Mouse (Mus musculus): ENCODE results near the gene Arf6. TPM values are rescaled to one million over a fixed set of nuclear protein-coding genes. Genes with fewer than 3 reads are reported as not detected.

Arf6 gene
- polyA plus RNA-seq, 1 experiment from 2014 or later = 73.7 TPM

- H3K4me1 ChIP-seq = peaks cover 12% of the 10 kb centered on the region; the same call in 1 of the 2 replicates
- no peak for ATAC-seq (ENCODE audit: insufficient number of reproducible peaks, low FRiP score, low TSS enrichment, low read depth)
- no peaks in the 10 kb centered on the region for H3K27me3 ChIP-seq
- H3K36me3 ChIP-seq = no peaks in the 10 kb centered on the region
- no peaks in the 10 kb centered on the region; the same call in 1 of the 2 replicates for H3K9me3 ChIP-seq
- H3K27ac ChIP-seq = no peak overlapping the region
- no peak overlapping the region for H3K4me3 ChIP-seq
- H3K9ac ChIP-seq = no peak overlapping the region
- WGBS = 69% methylated on average over 14 of the region's 14 CpGs
- no peak overlapping the region for H3K4me2 ChIP-seq
These were observed 47.2 kb downstream of the Arf6 start for GRCm38 (mm10) chr12:69419017-69419605.

DNA sequence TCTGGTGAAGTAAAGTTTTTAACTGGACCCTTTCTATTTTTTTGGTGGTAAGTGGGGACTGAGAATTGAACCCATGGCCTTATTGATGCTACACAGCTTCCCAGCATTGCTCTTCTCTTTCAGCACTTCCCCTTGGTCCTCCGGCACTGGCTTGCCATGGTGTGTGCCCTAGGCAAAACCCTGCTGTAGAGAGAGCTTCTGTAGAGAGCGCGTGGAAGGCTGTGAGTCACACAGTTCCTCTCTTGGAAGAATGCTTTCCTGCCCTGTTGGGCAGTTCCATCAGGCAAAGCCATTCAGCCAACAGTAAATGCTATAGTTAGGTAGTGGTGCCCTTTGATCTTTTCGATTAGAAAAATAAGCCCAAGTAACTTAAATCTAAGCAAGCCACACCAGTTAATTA, 47.7 kb downstream of the Arf6 start:
- H3K36me3 ChIP-seq = no peaks in the 10 kb centered on the region
- H3K9me3 ChIP-seq = no peaks in the 10 kb centered on the region; the same call in 1 of the 2 replicates
- no peak overlapping the region for H3K4me3 ChIP-seq
- H3K9ac ChIP-seq = no peak overlapping the region
- no peak for ATAC-seq (ENCODE audit: insufficient number of reproducible peaks, low FRiP score, low TSS enrichment, low read depth)
- 61% methylated on average over 4 of the region's 4 CpGs for WGBS
- no peak overlapping the region for H3K4me2 ChIP-seq
- peaks cover 14% of the 10 kb centered on the region; the same call in 1 of the 2 replicates for H3K4me1 ChIP-seq
- H3K27me3 ChIP-seq = no peaks in the 10 kb centered on the region
- no peak overlapping the region for H3K27ac ChIP-seq

GRCm38 (mm10) chr12:69420716-69421115, 48.8 kb downstream of the Arf6 start:
- H3K36me3 ChIP-seq = no peaks in the 10 kb centered on the region
- H3K27ac ChIP-seq = no peak overlapping the region
- no peaks in the 10 kb centered on the region; the same call in 1 of the 2 replicates for H3K9me3 ChIP-seq
- ATAC-seq (ENCODE audit: insufficient number of reproducible peaks, low FRiP score, low TSS enrichment, low read depth) = no peak
- H3K27me3 ChIP-seq = no peaks in the 10 kb centered on the region
- no peak overlapping the region for H3K4me2 ChIP-seq
- H3K4me1 ChIP-seq = peaks cover 18% of the 10 kb centered on the region; the same call in 1 of the 2 replicates
- H3K9ac ChIP-seq = no peak overlapping the region
- WGBS = 49% methylated on average over 3 of the region's 3 CpGs
- H3K4me3 ChIP-seq = no peak overlapping the region

DNA sequence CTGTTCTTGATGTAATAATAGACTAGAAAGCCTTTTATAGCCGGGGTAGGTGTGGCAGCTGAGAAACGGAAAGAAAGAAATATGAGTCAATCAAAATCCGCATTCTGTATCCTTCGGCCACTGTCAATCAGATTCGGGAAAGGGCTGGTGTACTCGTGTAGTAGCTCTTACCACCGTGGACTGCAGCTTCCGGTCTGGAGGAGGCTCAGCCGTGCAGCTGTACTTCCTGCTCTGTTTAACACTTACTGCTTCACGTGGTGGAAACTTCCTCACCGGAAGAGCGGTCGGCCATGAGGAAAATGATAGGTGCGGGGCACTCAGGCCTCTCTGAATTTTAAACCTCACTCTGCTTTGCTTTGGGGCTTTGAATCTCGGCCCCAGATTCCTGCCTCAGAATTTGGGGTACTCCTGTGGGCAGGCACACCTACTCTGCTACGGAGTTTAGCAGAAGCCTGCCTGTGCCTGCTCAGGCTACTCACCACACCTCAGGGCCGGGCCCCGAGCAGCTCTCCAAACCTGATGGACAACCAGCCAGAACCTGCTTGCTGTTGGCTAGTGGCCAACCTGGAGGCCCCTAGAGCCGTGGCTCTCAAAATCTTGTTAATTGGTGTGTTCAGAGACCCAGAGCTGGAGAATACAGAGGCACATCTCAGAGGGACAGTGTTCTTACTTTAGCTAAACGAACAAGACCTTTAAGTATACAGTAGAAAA, 51.0 kb downstream of the Arf6 start:
- Histone ChIP-seq H3K4me2 (no peak overlapping the region), H3K4me3 (no peak overlapping the region), H3K9ac (no peak overlapping the region), H3K27me3 (no peaks in the 10 kb centered on the region), H3K36me3 (no peaks in the 10 kb centered on the region), H3K27ac (peak overlapping the region; percentile 80), H3K4me1 (peaks cover 13% of the 10 kb centered on the region; the same call in 1 of the 2 replicates), H3K9me3 (no peaks in the 10 kb centered on the region; the same call in 1 of the 2 replicates)
- peak; percentile 74; the same call in 1 of the 2 replicates for ATAC-seq (ENCODE audit: insufficient number of reproducible peaks, low FRiP score, low TSS enrichment, low read depth)
- 58% methylated on average over 20 of the region's 20 CpGs for WGBS

Small RNA genes lying within 50 kb of the gene (microRNA-seq; reads per million reads assigned to microRNA genes)
- gene Gm47299 (not detected), gene Gm47305 (not detected)

Other genes with a start within 250 kb of the Arf6 start
- 1,239 and 1,758 TPM in 2 replicates for gene Rps29, start 213.0 kb upstream of the Arf6 start, polyA plus RNA-seq (2015; fragmentation: Nextera tagmentation; extraction: Ambion mirVana)
- 19.5 and 21.3 TPM in 2 replicates for gene Lrr1, start 203.3 kb upstream of the Arf6 start, polyA plus RNA-seq (2015; fragmentation: Nextera tagmentation; extraction: Ambion mirVana)
- gene Rpl36al, start 188.1 kb upstream of the Arf6 start, polyA plus RNA-seq (2015; fragmentation: Nextera tagmentation; extraction: Ambion mirVana) = 551 and 592 TPM in 2 replicates
- gene Mgat2, start 188.0 kb upstream of the Arf6 start, polyA plus RNA-seq (2015; fragmentation: Nextera tagmentation; extraction: Ambion mirVana) = 63.4 and 65.2 TPM in 2 replicates
- 28.2 and 30.7 TPM in 2 replicates for gene Gm49383, start 175.0 kb upstream of the Arf6 start, polyA plus RNA-seq (2015; fragmentation: Nextera tagmentation; extraction: Ambion mirVana)
- 8.2 and 8.8 TPM in 2 replicates for gene Dnaaf2, start 173.7 kb upstream of the Arf6 start, polyA plus RNA-seq (2015; fragmentation: Nextera tagmentation; extraction: Ambion mirVana)
- gene Gm49384, start 167.9 kb upstream of the Arf6 start, polyA plus RNA-seq (2015; fragmentation: Nextera tagmentation; extraction: Ambion mirVana) = 24.2 and 24.4 TPM in 2 replicates
- gene Pole2, start 144.0 kb upstream of the Arf6 start, polyA plus RNA-seq (2015; fragmentation: Nextera tagmentation; extraction: Ambion mirVana) = 23.1 and 24.0 TPM in 2 replicates
- gene Klhdc1, start 131.0 kb upstream of the Arf6 start, polyA plus RNA-seq (2015; fragmentation: Nextera tagmentation; extraction: Ambion mirVana) = 7.6 and 10.6 TPM in 2 replicates
- 105 and 111 TPM in 2 replicates for gene Klhdc2, start 75.5 kb upstream of the Arf6 start, polyA plus RNA-seq (2015; fragmentation: Nextera tagmentation; extraction: Ambion mirVana)
- gene Nemf, start 15.0 kb upstream of the Arf6 start, polyA plus RNA-seq (2015; fragmentation: Nextera tagmentation; extraction: Ambion mirVana) = 84.7 and 88.7 TPM in 2 replicates
- gene Gm9887, start 308 bp downstream of the Arf6 start, polyA plus RNA-seq (2015; fragmentation: Nextera tagmentation; extraction: Ambion mirVana) = 1.8 and 2.4 TPM in 2 replicates
- 29.4 TPM in 2 replicates for gene Vcpkmt, start 210.9 kb downstream of the Arf6 start, polyA plus RNA-seq (2015; fragmentation: Nextera tagmentation; extraction: Ambion mirVana)